ENCODE assay signal across 9 mouse cellular contexts in genomic region chr5:144051268-144051667, GRCm38 (mm10). TPM values are rescaled to one million over a fixed set of nuclear protein-coding genes. Genes with fewer than 3 reads are reported as not detected.
A peak's percentile ranks its signal among the peaks of the same experiment; 100 is the strongest.
DNase-seq lines count a peak whose midpoint lies in the region; ATAC-seq and TF ChIP-seq lines count a peak whose summit lies in the region.
"Had no signal": no experiment of that assay in that cellular context is flagged by ENCODE, and none has a peak within 500 bp of the region (broad histone marks: within the 10 kb centered on the region; RNA-seq: fewer than 3 reads in every experiment).

No protein-coding gene starts in this region.

- DNase-seq in layer of hippocampus, adult 2 months (ENCODE audit: low spot score in 2 of 2): no peak
- no peak for DNase-seq in layer of hippocampus, postnatal 10 days (ENCODE audit: low spot score in 2 of 2)
- DNase-seq in Patski (ENCODE audit: low read depth, low spot score): no peak
- peak; percentile 17 for DNase-seq in naive thymus-derived CD4-positive, alpha-beta T cell, adult 2 months (ENCODE audit: low read depth)
- DNase-seq in right cerebral cortex, postnatal 4 days: no peak
- DNase-seq in right cerebral cortex, postnatal 10 days (ENCODE audit: low spot score in 2 of 2): no peak
- DNase-seq: embryo, embryonic 11 days had no signal

- CTCF ChIA-PET in Patski (lab: Charles Lee): interaction anchor here (0.6 to 1.0 kb wide), 2 partner anchors 9 to 10 kb away, joined by 3 to 5 read pairs; no protein-coding TSS in a partner anchor

- peaks cover 5% of the 10 kb centered on the region; the same call in 1 of the 2 replicates for H3K9me3 ChIP-seq in E14TG2a.4 (ENCODE audit: low read length)
- H3K9me3 ChIP-seq: hindbrain, embryonic 10.5 days had no signal

- POLR2A ChIA-PET in Patski (lab: Charles Lee): no interaction called here

- ATAC-seq in Patski: no peak

- in situ Hi-C loops in Patski (cut with MboI; ENCODE audit: low pct_unique_long_range_greater_than_20kb): loop anchor here (25.0 kb wide), 1 partner anchor 686 kb away; no protein-coding TSS in a partner anchor

- H3K4me1 ChIP-seq in E14TG2a.4 (replicated peaks; ENCODE audit: low read depth, low read length): peaks cover 24% of the 10 kb centered on the region

- no peak overlapping the region for H3K4me3 ChIP-seq in layer of hippocampus, adult 2 months
- H3K4me3 ChIP-seq in E14TG2a.4 (replicated peaks; ENCODE audit: low read length): no peak overlapping the region
- H3K4me3 ChIP-seq: hindbrain, embryonic 10.5 days had no signal

- H3K36me3 ChIP-seq in E14TG2a.4 (ENCODE audit: insufficient read depth, low read length): no peaks in the 10 kb centered on the region
- H3K36me3 ChIP-seq: hindbrain, embryonic 10.5 days had no signal

- no peak overlapping the region for H3K27ac ChIP-seq in layer of hippocampus, adult 2 months
- H3K27ac ChIP-seq: hindbrain, embryonic 10.5 days had no signal

- H3K27me3 ChIP-seq in E14TG2a.4 (ENCODE audit: insufficient read depth, low read length): no peaks in the 10 kb centered on the region
- peaks cover 2% of the 10 kb centered on the region for H3K27me3 ChIP-seq in Patski

- peak; percentile 58 for TF ChIP-seq CTCF in layer of hippocampus, adult 2 months (conservative IDR thresholded peaks at IDR 0.05)
- TF ChIP-seq CTCF in E14TG2a.4 (conservative IDR thresholded peaks at IDR 0.05; ENCODE audit: low read length): peak; percentile 81
- TF ChIP-seq CTCF in Patski (IDR thresholded peaks at IDR 0.05): peak; percentile 69

RNA-seq across cellular contexts. Expression of gene Ocm, which starts 24.8 kb away (rescaled TPM):
- not detected for total RNA-seq in layer of hippocampus, adult 2 months (2021)
- total RNA-seq in layer of hippocampus, postnatal 10 days (2021): under 1 TPM in 1 of 2 experiments, not detected in 1; 0.59 TPM
- polyA plus RNA-seq in Patski (2021): not detected
- polyA plus RNA-seq: hindbrain, embryonic 10.5 days had no signal

RNA-seq across cellular contexts. Expression of gene Ccz1, which starts 36.6 kb away (rescaled TPM):
- total RNA-seq in layer of hippocampus, adult 2 months (2021): 10 to 100 TPM; 37.1 to 41.2 TPM
- total RNA-seq in layer of hippocampus, postnatal 10 days (2021): 10 to 100 TPM; 50.4 to 55.7 TPM
- polyA plus RNA-seq in Patski (2021): 103 TPM

RNA-seq across cellular contexts. Expression of gene Lmtk2, which starts 49.0 kb away (rescaled TPM):
- total RNA-seq in layer of hippocampus, adult 2 months (2021): 10 to 100 TPM; 87.7 to 91.1 TPM
- total RNA-seq in layer of hippocampus, postnatal 10 days (2021): 10 to 100 TPM; 83.0 to 91.0 TPM
- polyA plus RNA-seq in Patski (2021): 19.7 TPM
